Mouse (Mus musculus): ENCODE data around the gene Klk1b9.
"Not testable (repeated sequence)": the region's sequence is repeated elsewhere in the genome, so short reads cannot be mapped to it uniquely, and the experiment has no call there.

Klk1b9 gene

DNA sequence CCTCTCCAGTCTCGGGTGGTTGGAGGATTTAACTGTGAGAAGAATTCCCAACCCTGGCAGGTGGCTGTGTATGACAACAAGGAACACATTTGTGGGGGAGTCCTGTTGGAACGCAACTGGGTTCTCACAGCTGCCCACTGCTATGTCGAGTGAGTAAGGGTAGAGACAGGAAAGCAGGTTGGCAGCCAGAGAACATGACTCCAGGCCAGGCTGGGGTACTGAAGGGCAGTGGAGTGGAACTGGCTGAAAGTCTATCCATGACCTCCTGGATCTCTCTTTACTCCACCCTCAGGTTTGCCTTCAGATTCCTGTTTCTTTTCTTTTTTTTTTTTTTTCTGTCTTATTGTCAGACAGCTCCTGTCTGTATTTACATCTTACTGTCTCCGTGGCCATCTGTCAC is 23.2 kb upstream of the Klk1b9 start:
- no peaks in the 10 kb centered on the region for H3K36me3 ChIP-seq (ENCODE audit: insufficient read depth, low read length)
- H3K4me3 ChIP-seq (replicated peaks; ENCODE audit: low read length), result no peak overlapping the region
- H3K4me1 ChIP-seq (replicated peaks; ENCODE audit: low read depth, low read length), result no peaks in the 10 kb centered on the region
- no peak for TF ChIP-seq POU5F1 (IDR thresholded peaks at IDR 0.05; ENCODE audit: borderline replicate concordance, low read length)
- no peak for TF ChIP-seq NANOG (IDR thresholded peaks at IDR 0.05; ENCODE audit: borderline replicate concordance, low read length)
- no peak for TF ChIP-seq CTCF (conservative IDR thresholded peaks at IDR 0.05; ENCODE audit: low read length)
- H3K9me3 ChIP-seq (ENCODE audit: low read length), result peaks cover 10% of the 10 kb centered on the region
- no peaks in the 10 kb centered on the region for H3K27me3 ChIP-seq (ENCODE audit: insufficient read depth, low read length)

GRCm38 (mm10) chr7:43966451-43966850 is 9.4 kb upstream of the Klk1b9 start, which contains the start of gene Klk1b1:
Gene Klk1b1 (plus strand): TSS chr7:43966751.
- Histone ChIP-seq H3K27me3 (ENCODE audit: insufficient read depth, low read length) (no peaks in the 10 kb centered on the region), H3K4me3 (replicated peaks; ENCODE audit: low read length) (no peak within 1 kb of the TSS), H3K9me3 (ENCODE audit: low read length) (no peaks in the 10 kb centered on the region), H3K36me3 (ENCODE audit: insufficient read depth, low read length) (no peaks in the 10 kb centered on the region), H3K4me1 (replicated peaks; ENCODE audit: low read depth, low read length) (no peaks in the 10 kb centered on the region)
- TF ChIP-seq CTCF (conservative IDR thresholded peaks at IDR 0.05; ENCODE audit: low read length), result no peak
- TF ChIP-seq POU5F1 (IDR thresholded peaks at IDR 0.05; ENCODE audit: borderline replicate concordance, low read length), result no peak
- TF ChIP-seq NANOG (IDR thresholded peaks at IDR 0.05; ENCODE audit: borderline replicate concordance, low read length), result no peak

DNA sequence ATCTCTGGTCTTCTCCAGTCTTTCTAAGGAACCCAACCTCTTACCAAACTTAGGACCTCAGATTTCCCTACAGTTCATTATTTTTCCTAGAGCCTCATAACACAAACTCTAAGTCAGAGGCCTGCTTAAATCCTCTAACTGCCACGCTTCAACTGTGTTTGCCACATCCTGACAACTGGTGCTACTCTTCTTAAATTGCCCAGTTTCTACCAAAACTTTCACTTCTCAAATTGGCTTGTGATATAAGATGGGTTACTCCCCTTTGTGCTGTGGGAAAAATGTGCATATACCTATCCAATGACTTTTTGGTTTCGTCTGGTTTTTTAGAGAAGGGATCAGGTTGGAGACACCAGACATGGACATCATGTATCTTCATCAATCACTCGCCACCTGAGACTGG is 8.8 kb upstream of the Klk1b9 start:
- Histone ChIP-seq H3K9me3 (ENCODE audit: low read length) (no peaks in the 10 kb centered on the region), H3K36me3 (ENCODE audit: insufficient read depth, low read length) (no peaks in the 10 kb centered on the region), H3K27me3 (ENCODE audit: insufficient read depth, low read length) (no peaks in the 10 kb centered on the region), H3K4me1 (replicated peaks; ENCODE audit: low read depth, low read length) (no peaks in the 10 kb centered on the region), H3K4me3 (replicated peaks; ENCODE audit: low read length) (no peak overlapping the region)
- TF ChIP-seq NANOG (IDR thresholded peaks at IDR 0.05; ENCODE audit: borderline replicate concordance, low read length) (no peak), POU5F1 (IDR thresholded peaks at IDR 0.05; ENCODE audit: borderline replicate concordance, low read length) (no peak), CTCF (conservative IDR thresholded peaks at IDR 0.05; ENCODE audit: low read length) (no peak)

DNA sequence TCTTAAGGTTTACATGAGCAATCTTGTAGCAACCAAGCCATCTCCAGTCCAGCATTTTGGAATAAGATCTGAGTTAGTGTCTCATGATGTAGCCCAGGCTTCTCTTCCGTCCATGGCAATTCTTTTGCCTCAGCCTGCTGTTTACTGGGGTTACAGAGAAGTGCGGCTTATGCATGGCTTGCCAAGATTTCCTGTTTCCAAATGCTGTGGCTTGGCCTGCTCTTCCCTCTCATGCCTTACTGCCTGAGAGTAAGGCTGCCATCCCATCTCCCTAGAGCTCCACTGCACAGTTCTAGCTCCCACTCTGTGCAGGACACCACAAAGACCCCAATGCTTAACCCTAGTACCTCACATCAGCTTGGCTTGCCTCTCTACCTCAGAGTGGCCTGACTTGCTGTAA is 8.2 kb upstream of the Klk1b9 start:
- no peaks in the 10 kb centered on the region for H3K4me1 ChIP-seq (replicated peaks; ENCODE audit: low read depth, low read length)
- TF ChIP-seq NANOG (IDR thresholded peaks at IDR 0.05; ENCODE audit: borderline replicate concordance, low read length) (no peak), POU5F1 (IDR thresholded peaks at IDR 0.05; ENCODE audit: borderline replicate concordance, low read length) (no peak)
- no peaks in the 10 kb centered on the region for H3K9me3 ChIP-seq (ENCODE audit: low read length)
- H3K27me3 ChIP-seq (ENCODE audit: insufficient read depth, low read length), result no peaks in the 10 kb centered on the region
- H3K36me3 ChIP-seq (ENCODE audit: insufficient read depth, low read length), result no peaks in the 10 kb centered on the region
- no peak overlapping the region for H3K4me3 ChIP-seq (replicated peaks; ENCODE audit: low read length)

GRCm38 (mm10) chr7:43985657-43986056 is 9.8 kb downstream of the Klk1b9 start:
- TF ChIP-seq NANOG (IDR thresholded peaks at IDR 0.05; ENCODE audit: borderline replicate concordance, low read length) (no peak), POU5F1 (IDR thresholded peaks at IDR 0.05; ENCODE audit: borderline replicate concordance, low read length) (no peak), CTCF (conservative IDR thresholded peaks at IDR 0.05; ENCODE audit: low read length) (no peak)
- Histone ChIP-seq H3K9me3 (ENCODE audit: low read length) (no peaks in the 10 kb centered on the region), H3K36me3 (ENCODE audit: insufficient read depth, low read length) (no peaks in the 10 kb centered on the region), H3K4me1 (replicated peaks; ENCODE audit: low read depth, low read length) (0 out of 2 replicates have a peak, but pooled peaks cover 4% of the 10 kb centered on the region), H3K27me3 (ENCODE audit: insufficient read depth, low read length) (no peaks in the 10 kb centered on the region), H3K4me3 (replicated peaks; ENCODE audit: low read length) (no peak overlapping the region)

DNA sequence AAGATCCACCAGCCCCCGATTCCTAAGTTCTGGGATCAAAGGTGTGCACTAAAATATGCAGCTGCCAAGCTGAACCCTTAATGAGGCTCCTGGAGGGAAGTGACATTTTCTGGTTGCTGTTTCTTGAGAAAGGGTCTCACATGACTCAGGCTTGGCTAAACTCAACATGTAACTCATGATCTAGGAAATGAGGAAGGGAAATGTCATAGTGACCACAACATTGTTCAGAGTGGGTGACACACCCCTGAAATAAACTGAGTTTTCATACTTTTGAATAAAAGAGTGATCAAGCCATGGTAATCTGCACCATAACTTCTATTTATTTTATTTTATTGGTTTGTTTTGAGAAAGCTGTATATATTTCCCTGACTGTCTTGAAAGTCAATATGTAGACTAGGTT is 19.0 kb downstream of the Klk1b9 start:
- not testable (repeated sequence) for H3K36me3 ChIP-seq (ENCODE audit: insufficient read depth, low read length); H3K27me3 ChIP-seq (ENCODE audit: insufficient read depth, low read length); H3K4me3 ChIP-seq (replicated peaks; ENCODE audit: low read length); H3K4me1 ChIP-seq (replicated peaks; ENCODE audit: low read depth, low read length); H3K9me3 ChIP-seq (ENCODE audit: low read length)

DNA sequence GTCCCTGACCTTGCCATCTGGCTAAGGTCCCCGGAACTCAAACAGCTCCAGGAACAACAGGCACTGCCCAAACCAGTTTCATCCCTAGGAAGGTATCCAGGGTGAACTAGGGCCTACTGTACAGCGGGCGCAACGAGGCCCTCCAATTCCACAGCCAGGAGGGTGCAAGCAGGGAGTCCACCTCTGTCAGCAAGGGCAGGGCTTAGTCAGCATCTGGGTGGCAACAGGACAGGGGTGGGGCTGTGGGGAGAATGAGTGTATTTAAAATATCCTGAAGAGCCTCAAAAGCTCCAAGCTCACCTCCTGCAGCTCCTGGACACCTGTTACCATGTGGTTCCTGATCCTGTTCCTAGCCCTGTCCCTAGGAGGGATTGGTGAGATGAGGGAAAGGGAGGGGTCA is 19.7 kb downstream of the Klk1b9 start, which contains the start of gene Klk1b11:
TSS of gene Klk1b11 (plus strand) at position 301 of the 400 bp plus-strand sequence.
- not testable (repeated sequence) for H3K4me1 ChIP-seq (replicated peaks; ENCODE audit: low read depth, low read length); H3K9me3 ChIP-seq (ENCODE audit: low read length); H3K36me3 ChIP-seq (ENCODE audit: insufficient read depth, low read length); H3K27me3 ChIP-seq (ENCODE audit: insufficient read depth, low read length); H3K4me3 ChIP-seq (replicated peaks; ENCODE audit: low read length)

- Histone ChIP-seq H3K27me3 (ENCODE audit: insufficient read depth, low read length) (no peaks in the 10 kb centered on the region), H3K9me3 (ENCODE audit: low read length) (no peaks in the 10 kb centered on the region), H3K36me3 (ENCODE audit: insufficient read depth, low read length) (no peaks in the 10 kb centered on the region), H3K4me1 (replicated peaks; ENCODE audit: low read depth, low read length) (no peaks in the 10 kb centered on the region), H3K4me3 (replicated peaks; ENCODE audit: low read length) (no peak overlapping the region)
- TF ChIP-seq POU5F1 (IDR thresholded peaks at IDR 0.05; ENCODE audit: borderline replicate concordance, low read length) (no peak), CTCF (conservative IDR thresholded peaks at IDR 0.05; ENCODE audit: low read length) (no peak), NANOG (IDR thresholded peaks at IDR 0.05; ENCODE audit: borderline replicate concordance, low read length) (no peak)
Observed at GRCm38 (mm10) chr7:44004847-44005246, 29.0 kb downstream of the Klk1b9 start.

- H3K27me3 ChIP-seq (ENCODE audit: insufficient read depth, low read length); H3K9me3 ChIP-seq (ENCODE audit: low read length); H3K4me1 ChIP-seq (replicated peaks; ENCODE audit: low read depth, low read length); H3K4me3 ChIP-seq (replicated peaks; ENCODE audit: low read length); H3K36me3 ChIP-seq (ENCODE audit: insufficient read depth, low read length): not testable (repeated sequence)
Observed at GRCm38 (mm10) chr7:44011868-44012267, 36.0 kb downstream of the Klk1b9 start, which contains the start of gene Klk1b26. Gene Klk1b26 (plus strand): TSS chr7:44012168.

GRCm38 (mm10) chr7:44014666-44015065 is 38.8 kb downstream of the Klk1b9 start:
- H3K9me3 ChIP-seq (ENCODE audit: low read length); H3K27me3 ChIP-seq (ENCODE audit: insufficient read depth, low read length); H3K4me1 ChIP-seq (replicated peaks; ENCODE audit: low read depth, low read length); H3K4me3 ChIP-seq (replicated peaks; ENCODE audit: low read length); H3K36me3 ChIP-seq (ENCODE audit: insufficient read depth, low read length): not testable (repeated sequence)
